ENCODE assay signal across 7 mouse cellular contexts in the genomic region with DNA sequence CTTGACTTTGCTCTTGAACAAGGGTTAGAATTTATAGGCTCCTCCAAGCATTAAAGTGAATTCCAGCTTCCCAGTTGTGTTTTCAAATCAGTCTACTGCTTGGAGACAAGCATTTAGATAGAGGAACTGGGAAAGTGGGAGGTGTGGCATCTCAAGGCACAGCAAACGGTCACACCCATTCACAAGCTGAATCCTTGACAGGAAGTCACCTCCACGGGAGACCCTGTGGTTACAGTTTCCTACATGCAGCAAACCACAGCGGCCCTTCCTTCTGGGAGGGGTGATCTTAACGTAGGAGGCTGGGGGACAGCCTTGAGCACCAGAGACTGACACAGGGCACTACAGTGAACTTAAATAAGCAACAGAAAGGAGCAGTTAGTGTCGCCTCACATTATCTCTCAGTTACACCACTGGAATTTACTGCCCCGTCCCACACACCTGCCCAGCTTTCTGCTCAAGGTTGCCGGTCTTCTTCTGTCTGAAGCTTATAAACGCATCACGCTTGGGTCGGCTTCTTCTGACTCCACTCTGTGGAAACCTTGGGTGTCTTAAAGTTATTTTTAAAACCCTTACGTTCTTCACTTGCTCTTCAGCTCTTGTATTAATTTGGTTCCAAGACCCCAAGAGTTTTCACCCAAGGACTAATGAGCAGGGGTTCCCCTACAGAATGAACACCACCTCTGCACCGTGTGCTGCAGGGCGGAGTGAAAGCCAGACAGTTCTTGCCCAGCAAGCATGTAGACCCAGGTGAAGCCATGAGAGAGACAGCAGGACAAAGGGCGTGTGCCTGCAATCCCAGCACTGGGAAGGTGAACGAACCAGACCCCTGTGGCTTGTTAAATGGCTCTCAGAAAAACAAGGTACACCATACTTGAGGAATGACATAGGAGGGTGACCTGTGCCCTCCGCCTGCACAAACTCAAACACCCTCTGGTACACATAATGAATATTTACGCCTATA.
DNase-seq lines count a peak whose midpoint lies in the region; ATAC-seq lines count a peak whose summit lies in the region.

No protein-coding gene starts in this region.

- ATAC-seq in hematopoietic stem cell, adult 5-6 weeks (replicated peaks in 1 of 2; ENCODE audit: insufficient read depth in 1 of 2, low FRiP score in 2 of 2, low TSS enrichment in 1 of 2, low read depth in 1 of 2, poor library complexity in 2 of 2, severe bottlenecking in 2 of 2): peak; percentile 96 to 98

- peak; percentile 27 to 39 for DNase-seq in spleen, postnatal 36 days (ENCODE audit: low spot score in 2 of 2)
- no peak for DNase-seq in spleen, postnatal 14 days (ENCODE audit: low spot score in 2 of 2)
- DNase-seq in lung, postnatal 25 days (ENCODE audit: low spot score): peak; percentile 34
- DNase-seq in cerebellum, postnatal 14 days: no peak
- DNase-seq in embryo, embryonic 9.5 days (ENCODE audit: extremely low spot score): no peak
- no peak for DNase-seq in right cerebral cortex, postnatal 10 days (ENCODE audit: low spot score in 2 of 2)

Comparison
In these comparisons a context has a peak if more than half of its experiments do, and no peak if none do; other contexts are left out.
1. DNase-seq: peak in spleen, postnatal 36 days (2 of 2) and lung, postnatal 25 days (single experiment); none in spleen, postnatal 14 days (0 of 2), cerebellum, postnatal 14 days (0 of 2), embryo, embryonic 9.5 days (single experiment) and right cerebral cortex, postnatal 10 days (0 of 2).